Mouse (Mus musculus): ENCODE measurements around the gene Cryba1.

DNA sequence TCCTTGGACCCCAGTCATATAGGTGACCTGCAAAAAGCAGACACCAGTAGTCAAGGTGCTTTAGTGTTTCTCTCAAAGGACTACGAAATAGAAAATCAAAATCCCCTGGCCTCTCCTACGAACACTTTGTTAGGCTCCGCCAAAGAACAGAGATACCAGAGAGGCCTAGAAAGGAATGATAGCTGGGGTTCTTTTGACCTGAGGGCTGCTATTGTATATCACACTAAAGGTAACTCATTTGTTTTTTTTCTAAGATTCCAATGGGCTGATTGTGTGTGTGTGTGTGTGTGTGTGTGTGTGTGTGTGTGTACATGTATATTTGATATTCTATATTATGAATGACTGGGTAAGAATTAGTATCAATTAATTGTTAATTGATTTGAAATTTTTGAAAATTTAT lies 32.1 kb downstream of the Cryba1 start:
- TF ChIP-seq CTCF (IDR thresholded peaks at IDR 0.05; ENCODE audit: control insufficient read depth, insufficient read depth, insufficient read length) (no peak), USF1 (IDR thresholded peaks at IDR 0.05; ENCODE audit: low read depth) (no peak), MYOG (IDR thresholded peaks at IDR 0.05; ENCODE audit: control insufficient read depth, extremely low read depth, insufficient read length) (no peak), MAX (IDR thresholded peaks at IDR 0.05) (no peak)

Data from C2C12 (cell line).